Mouse (Mus musculus): ENCODE results near the gene Dnmt3l. TPM values are rescaled to one million over a fixed set of nuclear protein-coding genes. Genes with fewer than 3 reads are reported as not detected.

Gene Dnmt3l
- polyA plus RNA-seq, 1 experiment: 179 TPM

DNA sequence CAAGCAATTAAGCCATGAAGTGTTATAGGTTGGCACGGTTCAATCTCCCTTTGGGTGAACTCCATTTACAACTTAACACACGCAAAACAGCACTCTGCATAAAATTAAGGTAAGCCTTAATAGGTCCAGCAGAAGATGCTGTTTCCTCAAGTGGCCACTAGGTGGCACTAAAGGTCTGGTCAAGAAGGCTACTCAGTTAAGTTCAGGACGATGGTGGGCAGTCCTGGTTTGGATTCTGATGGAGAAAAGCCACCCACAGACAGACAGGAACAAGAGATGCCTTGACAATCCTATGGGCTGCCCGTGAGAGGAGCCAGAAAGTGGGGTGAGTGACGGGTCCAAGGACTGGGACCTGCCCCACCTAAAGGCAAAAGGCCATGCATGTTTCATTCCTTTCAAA, 13.6 kb upstream of the Dnmt3l start:
- Histone ChIP-seq H3K36me3 (ENCODE audit: control insufficient read depth, insufficient read depth, low read length, poor library complexity, severe bottlenecking) (no peaks in the 10 kb centered on the region), H3K4me3 (ENCODE audit: low read depth, low read length) (no peak overlapping the region), H3K9me3 (replicated peaks; ENCODE audit: control insufficient read depth, insufficient read depth, low read length, poor library complexity, severe bottlenecking) (0 out of 2 replicates have a peak, but pooled peaks cover 6% of the 10 kb centered on the region), H3K4me1 (ENCODE audit: control insufficient read depth, insufficient read depth, low read length) (no peaks in the 10 kb centered on the region), H3K27me3 (ENCODE audit: control insufficient read depth, insufficient read depth, low read length, poor library complexity, severe bottlenecking) (no peaks in the 10 kb centered on the region), H3K9ac (ENCODE audit: low read depth, poor library complexity, severe bottlenecking) (no peak overlapping the region), H3K27ac (ENCODE audit: insufficient read depth, low read length) (no peak overlapping the region)
- TF ChIP-seq EP300 (IDR thresholded peaks at IDR 0.05; ENCODE audit: insufficient read depth, low read depth, low read length): no peak
- TF ChIP-seq CTCF (IDR thresholded peaks at IDR 0.05; ENCODE audit: low read depth, low read length): peak; percentile 21

DNA sequence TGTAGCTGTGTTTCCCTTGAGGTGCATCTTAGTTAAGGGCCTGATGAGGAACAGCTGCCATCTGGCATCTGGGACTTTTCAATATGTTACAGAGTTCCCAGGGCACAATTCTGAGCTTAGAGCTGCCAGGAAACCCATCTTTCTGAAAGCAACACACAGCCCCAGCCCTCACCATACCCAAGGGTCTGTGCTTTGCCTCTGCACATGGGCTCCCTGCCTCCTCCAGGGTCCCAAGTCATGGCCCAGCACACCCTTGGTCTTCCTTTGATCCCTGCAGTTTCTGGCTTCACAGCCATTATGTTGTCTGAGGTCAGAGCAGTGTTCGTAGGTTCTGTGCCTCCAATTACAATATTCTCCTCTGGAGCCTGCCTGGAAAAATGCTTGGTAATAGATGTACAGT, 12.7 kb upstream of the Dnmt3l start:
- H3K4me1 ChIP-seq (ENCODE audit: control insufficient read depth, insufficient read depth, low read length): no peaks in the 10 kb centered on the region
- no peak overlapping the region for H3K4me3 ChIP-seq (ENCODE audit: low read depth, low read length)
- no peaks in the 10 kb centered on the region for H3K36me3 ChIP-seq (ENCODE audit: control insufficient read depth, insufficient read depth, low read length, poor library complexity, severe bottlenecking)
- no peak overlapping the region for H3K27ac ChIP-seq (ENCODE audit: insufficient read depth, low read length)
- no peak overlapping the region for H3K9ac ChIP-seq (ENCODE audit: low read depth, poor library complexity, severe bottlenecking)
- no peak for TF ChIP-seq EP300 (IDR thresholded peaks at IDR 0.05; ENCODE audit: insufficient read depth, low read depth, low read length)
- H3K9me3 ChIP-seq (replicated peaks; ENCODE audit: control insufficient read depth, insufficient read depth, low read length, poor library complexity, severe bottlenecking): 0 out of 2 replicates have a peak, but pooled peaks cover 6% of the 10 kb centered on the region
- no peaks in the 10 kb centered on the region for H3K27me3 ChIP-seq (ENCODE audit: control insufficient read depth, insufficient read depth, low read length, poor library complexity, severe bottlenecking)

DNA sequence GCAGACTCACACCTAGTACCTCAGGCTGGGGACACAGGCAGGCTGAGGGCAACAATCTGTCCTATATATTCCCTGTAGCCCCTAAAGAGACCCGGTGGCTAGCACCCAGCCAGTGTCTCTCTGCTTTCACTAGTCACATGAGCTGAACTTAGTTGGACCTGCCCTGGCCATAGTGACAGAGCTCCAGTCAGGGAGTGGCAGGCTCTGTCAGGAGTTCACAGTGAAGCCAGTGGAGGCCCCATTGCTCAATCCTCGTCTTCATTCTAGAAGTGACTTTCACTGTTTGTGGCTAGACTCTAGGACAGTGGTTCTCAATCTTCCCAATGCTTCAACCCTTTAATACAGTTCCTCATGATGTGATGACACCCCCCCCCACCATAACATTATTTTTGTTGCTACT, 9.8 kb upstream of the Dnmt3l start:
- Histone ChIP-seq H3K27me3 (ENCODE audit: control insufficient read depth, insufficient read depth, low read length, poor library complexity, severe bottlenecking) (no peaks in the 10 kb centered on the region), H3K36me3 (ENCODE audit: control insufficient read depth, insufficient read depth, low read length, poor library complexity, severe bottlenecking) (no peaks in the 10 kb centered on the region), H3K4me3 (ENCODE audit: low read depth, low read length) (no peak overlapping the region), H3K27ac (ENCODE audit: insufficient read depth, low read length) (no peak overlapping the region), H3K9ac (ENCODE audit: low read depth, poor library complexity, severe bottlenecking) (no peak overlapping the region), H3K9me3 (replicated peaks; ENCODE audit: control insufficient read depth, insufficient read depth, low read length, poor library complexity, severe bottlenecking) (no peaks in the 10 kb centered on the region), H3K4me1 (ENCODE audit: control insufficient read depth, insufficient read depth, low read length) (no peaks in the 10 kb centered on the region)
- TF ChIP-seq POLR2A (IDR thresholded peaks at IDR 0.05; ENCODE audit: insufficient read depth, low read length): no peak
- TF ChIP-seq CTCF (IDR thresholded peaks at IDR 0.05; ENCODE audit: low read depth, low read length): no peak
- no peak for TF ChIP-seq EP300 (IDR thresholded peaks at IDR 0.05; ENCODE audit: insufficient read depth, low read depth, low read length)

DNA sequence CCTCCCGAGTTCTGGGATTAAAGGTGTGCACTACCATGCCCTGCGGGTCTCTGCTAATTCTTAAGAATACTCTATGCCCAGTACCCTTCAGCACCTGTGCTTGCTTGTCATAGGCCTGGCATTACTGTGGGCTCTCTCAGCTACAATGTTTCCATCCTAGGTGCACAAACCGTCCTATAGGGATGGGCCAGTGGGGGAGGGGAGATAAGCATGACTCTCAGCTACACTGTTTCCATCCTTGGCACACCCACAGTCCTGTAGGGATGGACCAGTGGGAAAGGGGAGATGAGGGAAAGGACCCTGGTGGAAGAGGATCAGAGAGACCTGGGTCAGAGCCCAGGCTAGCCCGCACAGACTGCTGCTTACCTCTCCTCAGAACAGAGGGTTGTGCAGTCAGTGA, 4.6 kb upstream of the Dnmt3l start:
- TF ChIP-seq EP300 (IDR thresholded peaks at IDR 0.05; ENCODE audit: insufficient read depth, low read depth, low read length): 0 out of 2 replicates have a peak, but pooled peaks have one; percentile 32
- no peak for TF ChIP-seq POLR2A (IDR thresholded peaks at IDR 0.05; ENCODE audit: insufficient read depth, low read length)
- H3K36me3 ChIP-seq (ENCODE audit: control insufficient read depth, insufficient read depth, low read length, poor library complexity, severe bottlenecking): no peaks in the 10 kb centered on the region
- peak overlapping the region; percentile 60 for H3K4me3 ChIP-seq (ENCODE audit: low read depth, low read length)
- no peaks in the 10 kb centered on the region for H3K27me3 ChIP-seq (ENCODE audit: control insufficient read depth, insufficient read depth, low read length, poor library complexity, severe bottlenecking)
- no peak overlapping the region for H3K27ac ChIP-seq (ENCODE audit: insufficient read depth, low read length)
- H3K4me1 ChIP-seq (ENCODE audit: control insufficient read depth, insufficient read depth, low read length): peaks cover 2% of the 10 kb centered on the region
- H3K9ac ChIP-seq (ENCODE audit: low read depth, poor library complexity, severe bottlenecking): no peak overlapping the region
- H3K9me3 ChIP-seq (replicated peaks; ENCODE audit: control insufficient read depth, insufficient read depth, low read length, poor library complexity, severe bottlenecking): no peaks in the 10 kb centered on the region

DNA sequence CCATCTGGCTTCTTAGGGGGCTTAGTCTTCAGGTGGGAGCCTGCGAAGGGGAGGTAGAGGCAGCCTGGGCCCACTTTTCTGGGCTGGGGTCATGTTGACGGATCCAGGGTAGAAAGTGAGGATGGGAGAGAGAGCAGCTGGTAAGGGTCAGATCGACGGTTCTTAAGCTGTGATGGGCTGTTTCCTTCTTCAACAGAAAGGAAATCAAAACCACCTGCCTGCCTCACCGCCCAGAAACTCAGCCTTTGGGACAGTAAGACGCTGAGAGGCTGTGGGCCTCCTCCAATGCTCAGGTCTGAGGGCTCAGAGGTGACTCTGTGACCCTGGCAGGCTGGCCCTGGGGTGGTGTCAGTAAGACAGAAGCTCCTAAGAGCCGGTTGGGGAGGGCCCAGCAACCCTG, 349 bp downstream of the Dnmt3l start:
- H3K27ac ChIP-seq (ENCODE audit: insufficient read depth, low read length): no peak overlapping the region
- H3K4me1 ChIP-seq (ENCODE audit: control insufficient read depth, insufficient read depth, low read length): peaks cover 6% of the 10 kb centered on the region
- peak overlapping the region; percentile 46; the same call in 1 of the 2 replicates for H3K4me3 ChIP-seq (ENCODE audit: low read depth, low read length)
- no peaks in the 10 kb centered on the region for H3K36me3 ChIP-seq (ENCODE audit: control insufficient read depth, insufficient read depth, low read length, poor library complexity, severe bottlenecking)
- TF ChIP-seq EP300 (IDR thresholded peaks at IDR 0.05; ENCODE audit: insufficient read depth, low read depth, low read length): no peak
- TF ChIP-seq CTCF (IDR thresholded peaks at IDR 0.05; ENCODE audit: low read depth, low read length): no peak
- no peak for TF ChIP-seq POLR2A (IDR thresholded peaks at IDR 0.05; ENCODE audit: insufficient read depth, low read length)
- H3K27me3 ChIP-seq (ENCODE audit: control insufficient read depth, insufficient read depth, low read length, poor library complexity, severe bottlenecking): no peaks in the 10 kb centered on the region
- H3K9ac ChIP-seq (ENCODE audit: low read depth, poor library complexity, severe bottlenecking): no peak overlapping the region
- H3K9me3 ChIP-seq (replicated peaks; ENCODE audit: control insufficient read depth, insufficient read depth, low read length, poor library complexity, severe bottlenecking): no peaks in the 10 kb centered on the region

DNA sequence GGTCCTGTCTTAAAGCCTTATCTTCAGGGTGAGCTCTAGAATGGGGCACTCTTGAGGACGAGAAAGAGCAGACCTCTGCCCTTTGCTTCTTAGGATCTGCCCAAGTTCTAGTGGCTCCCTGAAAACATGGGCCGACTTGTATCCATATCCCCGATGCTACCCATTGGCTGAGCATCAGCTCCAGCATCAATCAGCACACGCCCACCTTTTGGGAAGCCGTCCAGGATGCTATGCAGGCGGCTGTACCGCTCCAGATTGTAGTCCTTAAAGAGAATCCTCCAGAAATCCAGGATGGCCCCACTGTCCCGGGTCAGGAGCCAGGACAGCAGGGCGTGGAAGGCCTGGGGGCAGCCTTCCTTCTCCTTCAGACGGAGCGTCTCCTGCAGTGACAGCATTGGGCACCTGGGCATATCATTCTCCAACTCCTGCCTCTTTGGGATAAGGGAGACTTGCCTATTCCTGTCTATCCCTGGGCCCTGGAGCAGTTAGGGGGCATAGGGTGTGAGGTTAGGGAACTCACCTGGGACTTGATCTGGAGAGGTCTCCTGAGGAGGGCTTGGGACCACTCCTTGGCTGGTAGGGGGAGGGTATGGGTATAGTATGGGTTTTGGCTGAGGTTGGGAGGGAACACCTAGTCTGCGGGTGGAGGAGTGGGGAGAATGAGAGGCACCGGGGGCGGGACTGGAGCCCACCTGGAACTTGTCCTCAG, 1.1 kb downstream of the Dnmt3l start:
- no peak overlapping the region for H3K27ac ChIP-seq (ENCODE audit: insufficient read depth, low read length)
- no peak overlapping the region for H3K9ac ChIP-seq (ENCODE audit: low read depth, poor library complexity, severe bottlenecking)

More for the DNA sequence above, 1.1 kb downstream of the Dnmt3l start:
- no peaks in the 10 kb centered on the region for H3K9me3 ChIP-seq (replicated peaks; ENCODE audit: control insufficient read depth, insufficient read depth, low read length, poor library complexity, severe bottlenecking)
- H3K36me3 ChIP-seq (ENCODE audit: control insufficient read depth, insufficient read depth, low read length, poor library complexity, severe bottlenecking): no peaks in the 10 kb centered on the region
- H3K4me1 ChIP-seq (ENCODE audit: control insufficient read depth, insufficient read depth, low read length): peaks cover 6% of the 10 kb centered on the region
- TF ChIP-seq POLR2A (IDR thresholded peaks at IDR 0.05; ENCODE audit: insufficient read depth, low read length) (no peak), EP300 (IDR thresholded peaks at IDR 0.05; ENCODE audit: insufficient read depth, low read depth, low read length) (no peak), CTCF (IDR thresholded peaks at IDR 0.05; ENCODE audit: low read depth, low read length) (no peak)
- H3K27me3 ChIP-seq (ENCODE audit: control insufficient read depth, insufficient read depth, low read length, poor library complexity, severe bottlenecking): no peaks in the 10 kb centered on the region
- peak overlapping the region; percentile 46 for H3K4me3 ChIP-seq (ENCODE audit: low read depth, low read length)
